ENCODE assay signal across 8 mouse cellular contexts in genomic region chr2:31787029-31787428, GRCm38 (mm10). TPM values are rescaled to one million over a fixed set of nuclear protein-coding genes. Genes with fewer than 3 reads are reported as not detected.
DNase-seq lines count a peak whose midpoint lies in the region; TF ChIP-seq lines count a peak whose summit lies in the region.

No protein-coding gene starts in this region.

- WGBS in lung, adult 2 months, result 19% methylated on average over 7 of the region's 7 CpGs

- TF ChIP-seq CTCF in lung, adult 2 months (IDR thresholded peaks at IDR 0.05; ENCODE audit: insufficient read depth, low read length), result peak; percentile 92

- no peak for TF ChIP-seq POLR2A in lung, adult 2 months (IDR thresholded peaks at IDR 0.05; ENCODE audit: borderline replicate concordance, extremely low read depth, low read depth, low read length)

- H3K4me1 ChIP-seq in lung, adult 2 months (ENCODE audit: control insufficient read depth, insufficient read depth, low read length), result no peaks in the 10 kb centered on the region

- peak; percentile 42 to 59 for DNase-seq in urinary bladder, adult 18-20 months (ENCODE audit: low spot score in 2 of 2)
- DNase-seq in urinary bladder, postnatal 10 days (ENCODE audit: low spot score), result no peak
- DNase-seq in cerebellum, adult 11 months, result peak; percentile 71
- peak; percentile 76 for DNase-seq in gastrocnemius, adult 18-20 months (ENCODE audit: low spot score)
- DNase-seq in kidney, postnatal 4 days, result peak; percentile 93
- peak; percentile 75 for DNase-seq in lung, adult 2 months
- peak; percentile 89 for DNase-seq in right cerebral cortex, postnatal 14 days
- DNase-seq in urinary bladder, postnatal 4 days (ENCODE audit: low spot score in 2 of 2), result peak; percentile 56 to 85

- no peak overlapping the region for H3K4me3 ChIP-seq in lung, adult 2 months (replicated peaks; ENCODE audit: extremely low read depth, low read depth, low read length)

RNA-seq across cellular contexts. Expression of gene Qrfp, which starts 23.4 kb away (rescaled TPM):
- not detected for total RNA-seq in gastrocnemius, adult 18-20 months (2021)
- polyA plus RNA-seq in lung, adult 2 months (2012; rRNA removed), result 0.12 and 0.13 TPM in 2 replicates

RNA-seq across cellular contexts. Expression of gene Fibcd1, which starts 58.8 kb away (rescaled TPM):
- under 1 TPM in 1 of 2 experiments, not detected in 1; 0.05 TPM for total RNA-seq in gastrocnemius, adult 18-20 months (2021)
- 0.02 and 0.06 TPM in 2 replicates for polyA plus RNA-seq in lung, adult 2 months (2012; rRNA removed)
